Mouse (Mus musculus): ENCODE results near the gene Gm38394.

The Gm38394 gene

GRCm38 (mm10) chr1:133664203-133664970, 3.3 kb upstream of the Gm38394 start:
- no peak for DNase-seq (ENCODE audit: low read depth, low spot score)

DNA sequence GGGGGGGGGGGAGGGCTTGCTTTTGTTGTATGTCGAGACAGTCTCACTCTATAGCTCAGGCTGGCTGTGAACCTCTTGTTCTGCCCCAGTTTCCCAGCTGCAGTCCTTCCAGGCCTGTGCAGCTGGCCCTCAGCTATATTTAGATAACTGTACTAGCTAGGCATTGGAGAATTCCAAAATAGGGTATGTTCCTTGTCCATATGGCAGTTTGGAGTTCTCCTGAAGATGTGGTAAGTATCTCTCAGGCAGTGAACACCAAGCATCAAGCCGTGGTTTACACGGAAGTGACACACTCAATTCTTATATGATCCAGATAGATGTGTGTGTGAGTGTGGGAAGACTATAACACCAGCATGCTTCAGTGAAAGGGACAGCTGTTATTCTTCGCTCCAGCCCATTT, 2.3 kb upstream of the Gm38394 start:
- no peak for DNase-seq (ENCODE audit: low read depth, low spot score)

DNA sequence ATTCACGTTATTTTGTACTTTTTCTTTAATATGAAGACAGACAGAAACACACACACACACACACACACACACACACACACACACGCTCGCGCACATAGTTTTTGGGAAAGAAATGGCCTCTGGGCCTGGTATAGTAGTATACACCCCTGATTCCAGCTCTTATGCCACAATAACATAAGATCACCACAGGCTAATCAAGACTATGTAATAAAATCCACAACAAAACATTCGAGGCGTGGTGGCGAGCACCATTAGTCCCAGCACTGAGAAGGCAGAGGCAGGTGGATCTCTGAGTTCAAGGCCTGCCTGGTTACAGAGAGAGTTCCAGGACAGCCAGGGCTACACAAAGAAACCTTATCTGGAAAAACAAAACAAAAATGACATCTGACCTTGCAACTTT, 1.8 kb upstream of the Gm38394 start:
- no peak for DNase-seq (ENCODE audit: low read depth, low spot score)

- DNase-seq (ENCODE audit: low read depth, low spot score) = peak; percentile 65
Measured at GRCm38 (mm10) chr1:133660466-133661202, 484 bp downstream of the Gm38394 start, which contains the start of gene Zbed6. Zbed6 (minus strand) TSS chr1:133660885.

- DNase-seq (ENCODE audit: low read depth, low spot score) = no peak
Measured at GRCm38 (mm10) chr1:133658878-133659277, 2.2 kb downstream of the Gm38394 start.

- no peak for DNase-seq (ENCODE audit: low read depth, low spot score)
Measured at GRCm38 (mm10) chr1:133656811-133657210, 4.3 kb downstream of the Gm38394 start.

- no peak for DNase-seq (ENCODE audit: low read depth, low spot score)
Measured at GRCm38 (mm10) chr1:133653033-133653432, 8.1 kb downstream of the Gm38394 start.

- no peak for DNase-seq (ENCODE audit: low read depth, low spot score)
Measured at GRCm38 (mm10) chr1:133650288-133651055, 10.6 kb downstream of the Gm38394 start.

DNA sequence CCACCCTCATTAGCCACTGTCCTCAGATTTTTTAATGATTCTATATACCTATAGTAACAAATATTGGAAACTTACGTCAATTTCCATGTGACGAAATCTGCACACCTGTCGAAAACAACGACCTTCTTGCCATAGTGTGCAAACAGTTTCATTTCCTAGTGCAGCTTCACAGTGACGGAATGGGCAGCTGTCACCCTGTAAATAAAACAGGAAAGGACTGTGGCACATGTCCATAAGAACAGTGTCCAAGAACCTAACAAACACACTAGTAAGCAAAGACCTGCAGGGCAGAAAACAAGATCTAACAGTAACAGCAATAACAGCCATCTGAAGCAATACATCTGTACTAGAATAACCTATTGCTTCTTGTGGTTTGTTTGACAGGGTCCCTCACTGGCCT, 15.5 kb downstream of the Gm38394 start:
- no peak for DNase-seq (ENCODE audit: low read depth, low spot score)

GRCm38 (mm10) chr1:133641163-133641562, 20.0 kb downstream of the Gm38394 start:
- DNase-seq (ENCODE audit: low read depth, low spot score) = no peak

- no peak for DNase-seq (ENCODE audit: low read depth, low spot score)
Measured at GRCm38 (mm10) chr1:133638517-133638916, 22.6 kb downstream of the Gm38394 start.

GRCm38 (mm10) chr1:133632168-133632567, 28.9 kb downstream of the Gm38394 start:
- no peak for DNase-seq (ENCODE audit: low read depth, low spot score)

- no peak for DNase-seq (ENCODE audit: low read depth, low spot score)
Measured at GRCm38 (mm10) chr1:133625052-133625451, 36.1 kb downstream of the Gm38394 start.

GRCm38 (mm10) chr1:133618311-133618710, 42.8 kb downstream of the Gm38394 start:
- no peak for DNase-seq (ENCODE audit: low read depth, low spot score)

DNA sequence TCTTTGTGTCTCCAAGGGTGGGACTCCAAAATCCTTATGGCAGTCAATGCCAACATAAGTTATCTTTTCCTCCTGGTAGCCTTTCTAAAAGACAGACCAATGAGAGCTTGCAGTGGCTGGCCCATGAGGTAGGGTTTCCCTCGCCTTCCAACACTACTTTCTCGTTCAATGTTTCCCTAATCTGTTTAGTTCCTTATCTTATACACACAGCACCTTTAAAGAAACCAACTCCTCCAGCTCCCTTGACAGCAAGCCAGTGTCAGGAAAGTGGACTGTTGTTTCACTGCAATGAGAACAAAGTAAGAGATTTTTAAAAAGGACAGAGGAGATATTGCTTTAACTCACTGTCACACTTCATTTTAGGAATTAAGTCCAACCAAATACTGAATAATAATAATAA, 43.2 kb downstream of the Gm38394 start:
- DNase-seq (ENCODE audit: low read depth, low spot score) = no peak

GRCm38 (mm10) chr1:133613817-133614216, 47.3 kb downstream of the Gm38394 start:
- no peak for DNase-seq (ENCODE audit: low read depth, low spot score)

DNA sequence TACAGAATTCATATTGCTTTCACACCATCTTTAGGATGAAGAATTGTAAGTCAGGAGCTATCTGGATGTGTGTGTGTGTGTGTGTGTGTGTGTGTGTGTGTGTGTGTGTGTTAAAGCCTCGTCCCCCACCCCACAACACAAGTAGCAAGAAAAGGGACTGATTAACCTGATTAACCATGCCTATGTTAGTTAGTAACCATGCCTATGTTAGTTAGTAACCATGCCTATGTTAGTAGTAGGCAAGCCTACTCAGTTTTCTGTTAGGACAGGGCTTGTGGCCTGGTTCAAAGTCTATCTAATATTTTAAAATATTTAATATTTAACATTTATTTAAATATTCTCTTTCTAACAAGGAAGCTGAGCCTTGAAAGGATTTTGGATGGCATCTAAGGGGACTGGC, 49.7 kb downstream of the Gm38394 start:
- DNase-seq (ENCODE audit: low read depth, low spot score) = no peak

DNA sequence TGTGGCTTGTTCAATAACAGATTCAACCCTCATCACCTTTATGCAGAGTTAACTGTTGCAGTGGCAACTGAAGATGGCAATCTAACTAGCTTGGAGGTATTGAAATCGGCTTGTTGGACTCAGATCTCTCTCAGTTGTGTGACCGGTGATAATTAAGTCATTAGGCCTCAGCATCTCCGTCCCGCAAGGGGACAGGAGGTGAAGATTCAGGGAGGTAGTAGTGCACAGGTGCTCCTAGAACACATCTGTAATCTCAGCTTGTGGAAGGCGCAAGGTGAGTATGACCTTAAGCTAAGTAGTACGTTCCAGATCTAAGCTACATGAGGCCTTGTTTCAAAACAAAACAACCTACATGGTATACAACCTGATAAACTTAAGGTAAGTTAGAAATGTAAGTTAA, 50.5 kb downstream of the Gm38394 start:
- no peak for DNase-seq (ENCODE audit: low read depth, low spot score)

DNA sequence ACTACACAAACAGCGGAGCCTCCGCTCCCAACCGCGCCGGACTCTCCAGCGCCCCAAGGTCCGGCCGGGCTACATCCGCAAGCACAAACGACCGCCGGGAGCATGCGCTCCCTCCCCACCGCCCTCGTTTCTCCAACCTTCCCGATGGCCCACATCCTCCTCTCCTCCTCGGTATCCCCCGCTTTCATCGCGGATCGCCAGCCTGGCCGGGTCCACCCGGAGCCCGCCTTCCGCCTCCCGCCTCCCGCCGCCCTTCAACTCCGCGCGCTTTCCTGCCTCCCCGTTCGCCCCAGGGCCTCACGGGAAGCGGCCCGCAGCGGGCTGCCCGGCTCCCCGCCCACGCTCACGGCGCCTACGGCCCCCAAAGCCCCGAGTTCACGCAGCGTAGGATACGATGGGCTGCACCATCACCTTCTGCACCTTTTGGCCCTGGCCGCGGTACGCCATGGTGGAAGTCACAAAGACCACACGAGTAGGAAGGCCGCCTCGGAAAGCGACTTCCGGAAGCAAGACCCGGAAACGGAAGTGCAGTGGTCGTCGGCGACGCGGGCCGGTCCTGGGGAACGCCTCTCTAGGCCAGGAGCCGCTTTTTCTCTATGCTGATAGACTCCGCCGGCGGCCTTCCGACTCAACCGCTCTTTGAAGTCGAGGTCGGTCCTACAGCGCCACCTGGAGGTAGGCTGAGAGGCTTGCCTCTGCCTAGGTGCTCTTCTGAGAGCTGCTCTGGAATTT, 51.2 kb downstream of the Gm38394 start, which contains the start of gene Snrpe:
Snrpe (minus strand) TSS at position 521 of the 732 bp plus-strand sequence.
- peak; percentile 98 for DNase-seq (ENCODE audit: low read depth, low spot score)

- no peak for DNase-seq (ENCODE audit: low read depth, low spot score)
Measured at GRCm38 (mm10) chr1:133603174-133603573, 57.9 kb downstream of the Gm38394 start.

GRCm38 (mm10) chr1:133596298-133597007, 64.7 kb downstream of the Gm38394 start:
- DNase-seq (ENCODE audit: low read depth, low spot score) = peak; percentile 53

Data from forelimb bud, embryonic 11.5 days (tissue).